Mouse (Mus musculus) A20 (cell line): ENCODE results near the gene Npepl1.

Experiments used
- DNase-seq: peaks from one replicate; pipeline ENCODE4 v3.0.0-alpha.2; 2011; ENCODE audit warnings: low read depth, low spot score

Gene Npepl1

DNA sequence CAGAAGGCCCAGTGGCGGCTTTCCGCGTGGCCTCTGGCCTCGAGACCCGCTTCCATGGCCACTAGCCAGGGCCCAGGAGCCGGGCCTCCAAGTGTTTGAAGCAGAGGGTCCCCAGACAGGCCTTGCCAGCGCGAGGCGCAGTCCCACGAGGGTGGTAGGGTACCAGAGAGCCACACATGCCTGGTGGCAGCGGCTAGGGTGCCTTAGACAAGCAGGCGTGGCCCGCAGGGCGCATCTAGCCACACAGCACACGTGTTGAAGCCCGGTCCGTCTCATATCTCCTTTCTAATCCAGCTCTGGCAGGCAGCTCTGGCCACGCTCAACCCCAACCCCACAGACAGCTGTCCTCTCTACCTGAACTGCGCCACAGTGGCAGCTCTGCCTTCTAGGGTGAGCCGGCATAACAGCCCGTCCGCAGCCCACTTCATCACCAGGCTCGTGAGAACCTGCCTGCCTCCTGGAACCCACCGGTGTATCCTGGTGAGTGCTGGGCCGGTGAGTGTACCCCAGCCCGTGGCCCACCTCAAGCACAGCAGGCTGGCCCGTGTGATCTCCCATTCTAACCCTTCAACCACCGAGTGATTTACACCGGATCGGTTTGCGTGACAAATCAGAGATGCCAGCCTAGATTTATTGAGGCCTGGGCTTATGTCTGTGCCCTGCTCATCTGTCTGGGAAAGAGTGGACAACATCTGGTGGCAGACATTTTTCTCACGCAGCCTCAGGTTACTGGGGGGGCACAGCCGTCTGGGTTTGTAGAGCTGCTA is 817 bp downstream of the Npepl1 start:
- DNase-seq = peak; percentile 79

DNA sequence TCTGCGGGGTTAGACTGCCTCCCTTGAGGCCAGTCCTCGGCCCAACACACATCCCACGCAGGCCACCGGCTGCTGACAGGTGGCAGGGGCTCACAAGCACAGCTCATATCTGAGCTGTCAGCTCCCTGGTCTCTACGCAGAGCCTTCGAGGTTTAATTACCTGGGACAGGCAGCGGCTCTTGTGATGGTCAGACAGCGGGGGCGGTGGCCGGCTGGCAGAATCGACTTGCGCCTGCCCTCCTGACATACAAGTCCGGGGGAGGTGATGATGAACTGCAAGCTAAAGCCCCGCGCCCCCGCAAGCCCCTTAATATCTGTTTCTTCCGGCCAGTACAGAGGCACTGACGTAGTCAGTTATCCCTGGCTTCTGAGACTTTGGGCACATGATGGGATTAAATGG is 2.8 kb downstream of the Npepl1 start:
- DNase-seq = no peak

DNA sequence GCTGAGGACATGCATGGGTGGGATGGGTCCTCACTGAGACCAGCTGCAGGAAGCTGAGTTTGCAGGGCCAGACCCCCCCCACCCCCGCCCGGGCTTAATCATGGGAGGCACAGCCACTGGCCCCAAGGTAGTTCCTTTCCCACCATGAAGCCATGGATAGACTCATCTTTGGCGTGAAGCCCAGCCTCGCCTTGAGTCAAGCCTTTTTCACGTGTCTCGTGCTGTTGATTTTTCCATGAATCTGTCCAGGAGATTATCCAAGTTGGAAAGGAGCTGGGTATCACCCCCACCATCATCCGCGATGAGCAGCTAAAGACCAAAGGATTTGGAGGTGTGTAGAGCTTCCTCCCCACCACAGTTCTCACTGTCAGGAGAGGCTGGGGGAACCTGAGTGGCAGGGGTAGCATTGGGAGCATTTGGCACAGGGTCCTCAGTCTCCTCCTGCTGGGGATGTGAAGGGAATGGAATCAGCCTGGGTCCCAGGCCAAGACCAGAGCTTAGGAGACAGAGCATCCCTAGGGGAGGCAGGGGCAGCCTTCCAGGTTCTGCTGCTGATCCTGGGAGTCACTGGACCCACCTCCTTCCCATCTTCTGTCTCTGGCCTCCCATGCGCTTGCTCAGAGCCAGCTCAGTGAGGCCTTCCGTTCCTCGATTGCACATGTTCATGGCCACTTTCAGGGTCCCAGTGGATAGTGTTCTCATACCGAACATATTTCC is 4.2 kb downstream of the Npepl1 start:
- DNase-seq = no peak

DNA sequence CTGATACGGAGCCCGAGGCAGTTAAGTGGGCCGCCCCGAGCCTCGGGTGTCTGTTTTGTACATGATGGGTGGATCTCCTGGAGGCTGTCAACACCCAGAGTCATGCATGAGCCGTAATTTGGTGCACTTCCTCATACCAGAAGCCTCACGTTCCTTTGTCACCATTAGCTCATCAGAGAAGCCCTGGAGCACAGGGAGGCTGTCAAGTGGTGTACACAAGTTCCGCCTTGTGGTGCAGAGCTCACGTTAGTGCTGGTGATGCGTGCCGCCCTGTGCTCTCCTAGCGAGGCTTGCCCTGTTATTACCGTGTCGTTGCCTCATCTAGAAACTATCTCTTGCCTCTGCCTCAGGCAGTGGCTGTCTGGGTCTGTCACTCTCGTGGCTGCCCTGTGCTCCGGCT is 6.8 kb downstream of the Npepl1 start:
- DNase-seq = no peak

DNA sequence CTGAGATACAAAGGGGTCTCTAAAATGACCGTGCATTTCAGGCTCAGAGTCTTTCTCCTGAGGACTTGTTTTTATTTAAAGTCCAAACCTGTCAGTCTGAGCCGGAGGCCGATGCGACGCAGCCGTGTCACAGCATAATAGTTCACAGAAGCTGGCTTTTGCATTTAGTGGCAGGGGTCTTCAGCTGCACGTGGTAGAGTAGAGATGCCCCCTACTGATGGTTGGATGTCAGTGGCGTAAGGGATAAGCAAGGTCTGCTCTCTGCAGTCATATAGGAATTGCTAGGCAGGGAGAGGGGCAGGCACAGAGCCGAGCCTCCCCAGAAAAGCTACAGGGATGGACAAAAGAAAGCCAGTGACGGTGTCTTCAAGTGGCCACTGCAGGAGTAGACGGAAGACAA is 8.0 kb downstream of the Npepl1 start:
- no peak for DNase-seq

DNA sequence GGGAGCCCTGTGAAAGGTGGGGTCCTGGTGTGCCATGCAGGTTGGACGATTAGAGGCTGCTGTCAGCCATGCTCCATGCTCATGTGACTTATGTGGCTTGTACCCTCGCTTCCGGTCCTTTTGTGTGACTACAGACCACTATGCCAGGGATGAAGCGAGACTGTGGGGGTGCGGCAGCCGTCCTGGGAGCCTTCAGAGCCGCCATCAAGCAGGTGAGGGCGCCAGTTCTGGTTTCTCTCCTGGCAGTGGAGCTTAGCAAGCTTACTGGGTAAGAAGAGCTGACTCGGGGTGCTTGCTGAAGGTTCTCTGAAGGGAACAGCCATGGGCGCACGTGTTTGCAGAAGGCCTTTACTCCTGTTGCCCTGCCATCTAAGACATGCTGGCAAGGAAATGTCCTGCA is 9.1 kb downstream of the Npepl1 start:
- DNase-seq = no peak

DNA sequence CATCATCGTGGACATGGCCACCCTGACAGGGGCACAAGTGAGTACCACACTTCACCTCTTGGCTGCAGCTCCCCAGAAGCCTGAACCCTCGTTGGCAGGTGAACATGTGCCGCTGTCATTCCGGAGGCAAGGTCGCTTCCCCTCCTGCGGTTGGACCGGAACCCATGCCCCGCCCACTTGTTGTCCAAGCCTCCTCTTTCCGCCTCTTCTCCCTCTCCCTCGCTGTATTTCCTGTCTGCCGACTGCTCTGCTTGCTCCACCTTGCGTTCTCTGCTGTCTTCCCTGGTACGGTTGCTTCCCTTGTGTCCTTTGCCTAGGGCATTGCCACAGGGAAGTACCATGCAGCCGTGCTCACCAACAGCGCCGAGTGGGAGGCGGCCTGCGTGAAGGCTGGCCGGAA is 10.5 kb downstream of the Npepl1 start:
- DNase-seq = no peak

DNA sequence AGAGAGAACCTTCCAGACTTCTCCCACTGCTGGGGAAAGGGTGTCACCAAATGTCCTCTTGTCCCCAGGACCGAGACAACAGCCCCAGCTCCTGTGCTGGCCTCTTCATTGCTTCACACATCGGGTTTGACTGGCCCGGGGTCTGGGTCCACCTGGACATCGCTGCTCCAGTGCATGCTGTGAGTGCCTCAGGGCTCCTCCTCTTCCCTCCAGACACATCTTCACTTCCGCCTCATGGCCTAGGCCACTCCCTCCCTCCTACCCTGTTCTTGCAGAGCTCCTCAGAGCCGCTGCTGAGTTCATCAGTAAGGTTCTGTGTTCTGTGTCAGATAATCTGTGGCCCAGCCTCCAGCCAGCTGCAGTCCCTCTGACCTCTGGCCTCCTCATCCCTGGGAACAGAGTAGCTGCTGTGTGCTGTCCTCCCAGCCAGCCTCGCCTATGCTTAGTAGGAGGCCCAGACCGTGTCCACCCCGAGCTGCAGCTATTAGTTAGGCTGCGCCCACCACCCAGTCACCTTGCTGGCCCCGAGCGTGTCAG is 11.3 kb downstream of the Npepl1 start:
- no peak for DNase-seq

DNA sequence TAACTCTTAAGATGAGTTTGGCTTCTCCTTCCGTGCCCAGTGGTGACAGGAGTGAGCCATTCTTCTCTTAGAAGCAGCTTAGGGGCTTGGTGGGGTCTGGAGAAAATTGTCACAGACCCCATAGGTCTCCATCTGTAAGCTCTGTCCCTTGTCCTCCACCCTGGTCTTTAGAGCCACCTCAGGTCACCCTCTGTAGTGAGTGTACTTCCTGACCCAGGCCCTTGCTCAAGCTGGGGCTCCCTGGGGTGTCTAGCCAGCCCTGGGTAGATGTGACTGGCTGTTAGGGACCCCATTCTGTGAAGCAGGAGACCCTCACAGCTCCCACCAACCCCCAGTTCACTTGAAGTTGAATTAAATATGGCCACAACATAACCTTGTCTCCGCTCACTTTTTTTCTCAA is 12.2 kb downstream of the Npepl1 start:
- DNase-seq = no peak

DNA sequence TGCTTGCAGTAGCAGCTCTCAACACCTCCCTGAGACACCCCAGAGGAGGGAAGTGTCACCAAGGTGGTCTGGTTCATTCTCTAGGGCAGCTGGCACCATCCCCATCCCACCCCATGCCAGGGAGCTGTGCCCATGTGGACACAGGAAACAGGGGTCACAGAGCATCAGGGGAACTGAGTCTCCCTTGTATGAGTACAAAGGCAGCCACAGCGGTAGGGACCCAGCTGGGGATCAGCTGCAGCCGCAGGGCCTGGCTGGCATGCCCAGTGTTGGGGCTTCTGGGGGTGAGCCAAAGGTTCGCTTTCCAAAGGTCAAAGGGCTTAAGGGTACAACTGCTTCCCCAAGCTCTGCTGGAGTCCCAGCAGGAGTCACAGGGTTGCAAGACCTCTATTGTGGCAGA is 13.6 kb downstream of the Npepl1 start:
- DNase-seq = no peak

DNA sequence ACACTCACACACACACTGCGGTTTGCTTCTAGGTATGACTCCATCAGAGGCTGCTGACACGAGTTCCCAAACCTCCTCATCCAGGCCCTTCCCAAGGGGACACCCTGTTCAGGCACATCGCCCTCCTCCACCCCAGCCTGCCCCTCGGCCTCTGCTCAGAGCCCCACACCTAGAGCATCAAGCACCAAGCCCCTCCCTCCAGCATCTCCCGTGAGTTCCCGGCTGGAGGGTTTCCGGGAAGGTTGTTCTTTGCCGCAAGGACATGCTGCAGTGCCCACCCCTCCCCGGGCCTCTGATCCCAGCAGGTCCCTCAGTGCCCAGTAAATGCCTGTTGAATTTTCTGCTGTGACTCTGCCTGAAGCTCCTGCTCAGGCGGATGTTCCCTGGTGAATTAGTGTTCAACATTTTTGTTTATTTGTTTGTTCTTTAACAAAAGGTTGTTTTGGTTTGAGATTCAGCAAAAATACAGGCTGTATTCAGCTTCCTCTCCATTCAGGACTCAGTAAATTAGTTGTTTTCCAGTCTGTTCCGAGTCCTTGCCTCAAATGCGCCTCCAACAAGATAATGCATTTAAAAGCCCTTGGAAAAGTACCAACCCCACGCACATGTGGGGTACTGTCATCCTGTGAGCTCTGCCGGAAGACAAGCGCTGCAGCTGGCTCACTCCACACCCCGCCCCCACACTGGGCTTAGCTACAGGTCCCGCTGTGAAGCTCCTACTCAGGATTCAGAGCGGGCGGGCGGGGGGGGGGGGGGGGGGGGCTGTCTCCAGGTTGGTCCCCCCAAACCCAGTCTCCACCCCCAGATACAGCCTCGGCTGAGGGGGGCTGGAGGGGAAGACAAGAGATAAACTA is 16.6 kb downstream of the Npepl1 start:
- DNase-seq = no peak

DNA sequence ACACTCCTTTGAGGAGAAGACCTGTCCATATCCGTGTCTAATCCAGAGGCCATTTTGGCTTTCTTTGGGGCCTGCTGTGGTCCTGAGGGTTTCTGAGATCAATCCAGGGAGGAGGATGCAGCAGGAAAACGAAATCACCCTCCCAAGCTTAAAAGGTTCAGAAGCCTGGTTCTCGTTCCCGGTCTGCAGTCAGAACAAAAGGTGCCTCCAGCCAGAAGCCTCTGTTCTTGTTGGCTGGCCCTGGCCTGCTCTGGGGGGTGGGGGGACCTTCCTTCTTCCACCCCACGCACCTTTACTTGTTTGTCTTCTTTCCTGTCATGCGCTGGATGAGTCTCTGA is 17.2 kb downstream of the Npepl1 start:
- DNase-seq = no peak

DNA sequence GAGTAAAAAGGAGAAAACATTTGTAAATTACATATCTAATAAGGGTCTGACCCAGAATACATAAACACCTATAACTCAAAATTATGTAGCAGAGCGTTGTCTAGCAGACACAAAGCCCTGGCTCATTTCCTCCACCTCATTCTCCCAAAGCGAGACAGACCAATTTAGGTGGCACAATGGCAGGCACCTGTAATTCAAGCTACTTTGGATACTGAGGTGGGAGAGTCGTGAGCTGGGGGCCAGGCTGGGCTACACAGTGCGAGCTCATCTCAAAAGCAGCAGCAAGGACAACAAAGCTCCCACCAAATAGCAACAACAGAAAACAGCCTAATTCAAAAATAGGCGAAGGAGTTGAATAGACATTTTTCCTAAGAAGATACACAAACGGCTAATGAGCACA is 18.8 kb downstream of the Npepl1 start:
- DNase-seq = no peak

DNA sequence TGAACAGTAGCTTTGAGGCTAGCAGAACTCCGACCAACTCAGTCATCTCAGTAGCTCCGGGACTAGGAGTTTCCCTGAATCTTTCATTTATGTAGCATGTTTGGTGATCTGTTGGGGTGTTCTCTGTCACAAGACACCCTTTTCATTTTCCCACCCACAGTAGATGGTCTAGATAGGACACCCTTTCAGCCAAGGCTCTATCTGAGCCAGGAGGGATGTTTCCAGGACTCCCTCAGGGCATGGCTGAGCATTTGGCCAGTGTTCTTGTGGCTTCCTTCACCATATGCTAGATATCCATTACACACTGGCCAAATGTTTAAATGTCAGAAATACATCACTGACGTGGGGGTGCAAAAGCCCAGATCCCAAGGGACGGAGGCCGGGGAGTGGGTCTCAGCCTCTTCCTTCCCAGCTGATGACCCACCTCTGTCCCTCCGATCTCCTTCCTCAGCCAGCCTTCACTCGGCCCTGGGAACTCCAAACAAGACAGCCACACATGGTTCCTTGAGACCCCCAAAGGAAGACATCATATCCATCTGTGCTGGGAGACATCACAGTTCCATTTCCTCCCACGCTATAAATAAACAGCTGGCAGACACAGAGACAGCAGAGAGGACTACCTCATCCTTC is 20.4 kb downstream of the Npepl1 start:
- no peak for DNase-seq

DNA sequence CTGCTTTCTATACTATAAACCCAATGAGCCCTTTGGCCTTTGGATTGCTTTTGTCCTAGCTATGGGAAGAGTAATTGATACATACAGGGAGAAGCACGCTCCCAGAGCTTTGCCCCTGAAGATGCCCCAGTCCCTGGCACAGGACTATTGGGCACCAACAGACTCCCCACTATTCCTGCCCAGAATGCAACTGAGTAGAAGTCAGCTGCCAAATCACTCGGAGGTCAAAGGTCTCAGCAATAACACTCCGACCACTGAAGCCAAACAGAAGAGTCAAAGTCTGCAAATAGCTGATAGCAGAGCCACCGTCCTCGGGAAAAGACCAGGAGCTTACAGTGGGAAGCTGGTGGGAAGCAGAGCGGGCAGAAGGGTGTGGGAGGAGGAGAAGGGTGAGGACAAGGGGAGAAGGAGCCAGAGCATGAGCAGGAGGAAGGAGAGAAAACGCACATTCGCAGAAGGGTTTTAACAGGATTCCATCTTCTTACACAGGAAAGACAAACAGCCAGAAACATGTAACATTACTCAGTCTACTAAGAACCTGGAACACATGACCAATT is 22.3 kb downstream of the Npepl1 start:
- no peak for DNase-seq

DNA sequence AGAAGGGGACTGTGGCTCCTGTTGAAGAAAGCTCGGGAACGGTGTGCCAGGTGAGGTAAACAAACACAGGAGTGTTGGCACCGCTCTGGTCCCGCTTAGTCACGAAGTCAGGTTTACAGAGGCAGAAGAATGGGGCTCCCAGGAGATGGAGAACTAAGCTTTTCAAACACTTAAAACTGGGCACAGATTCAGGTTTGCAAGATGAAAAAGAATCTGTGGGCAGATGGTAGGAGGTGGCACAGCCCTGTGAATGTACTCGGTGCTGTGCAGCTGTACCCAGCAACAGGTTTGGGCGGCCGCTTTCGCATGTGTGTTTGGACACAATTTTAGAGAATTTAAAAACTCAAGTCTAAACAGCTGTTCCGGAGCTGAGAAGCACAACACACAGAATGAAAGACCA is 48.9 kb downstream of the Npepl1 start:
- DNase-seq = no peak

DNA sequence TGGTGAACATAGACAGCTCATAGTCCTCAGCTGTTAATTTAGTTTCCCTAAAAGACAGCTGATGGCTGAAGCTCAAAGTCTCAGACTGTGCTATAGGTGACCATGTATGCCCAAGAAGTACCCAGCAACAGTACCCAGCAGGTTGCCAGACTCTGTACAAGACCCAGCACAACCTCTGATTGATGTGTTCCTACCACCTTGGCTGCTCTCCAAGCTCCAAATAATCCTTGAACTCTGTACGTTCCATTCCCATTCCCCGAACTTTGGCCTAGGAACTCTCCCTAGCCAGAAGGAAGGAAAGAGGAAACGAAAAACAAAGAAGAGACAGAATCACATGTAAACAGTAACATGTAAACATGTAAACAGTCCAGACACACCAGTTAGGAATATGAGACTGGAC is 50.3 kb downstream of the Npepl1 start:
- DNase-seq = no peak
